Mouse (Mus musculus) kidney, postnatal 4 days (tissue): Measurements from ENCODE around the gene Thumpd3.

ENCODE experiments used
- DNase-seq, 2 experiments: peaks; one replicate each; pipeline ENCODE4 v3.0.0; 2021; ENCODE audit warnings: mixed read lengths in 2 of 2

The Thumpd3 gene

DNA sequence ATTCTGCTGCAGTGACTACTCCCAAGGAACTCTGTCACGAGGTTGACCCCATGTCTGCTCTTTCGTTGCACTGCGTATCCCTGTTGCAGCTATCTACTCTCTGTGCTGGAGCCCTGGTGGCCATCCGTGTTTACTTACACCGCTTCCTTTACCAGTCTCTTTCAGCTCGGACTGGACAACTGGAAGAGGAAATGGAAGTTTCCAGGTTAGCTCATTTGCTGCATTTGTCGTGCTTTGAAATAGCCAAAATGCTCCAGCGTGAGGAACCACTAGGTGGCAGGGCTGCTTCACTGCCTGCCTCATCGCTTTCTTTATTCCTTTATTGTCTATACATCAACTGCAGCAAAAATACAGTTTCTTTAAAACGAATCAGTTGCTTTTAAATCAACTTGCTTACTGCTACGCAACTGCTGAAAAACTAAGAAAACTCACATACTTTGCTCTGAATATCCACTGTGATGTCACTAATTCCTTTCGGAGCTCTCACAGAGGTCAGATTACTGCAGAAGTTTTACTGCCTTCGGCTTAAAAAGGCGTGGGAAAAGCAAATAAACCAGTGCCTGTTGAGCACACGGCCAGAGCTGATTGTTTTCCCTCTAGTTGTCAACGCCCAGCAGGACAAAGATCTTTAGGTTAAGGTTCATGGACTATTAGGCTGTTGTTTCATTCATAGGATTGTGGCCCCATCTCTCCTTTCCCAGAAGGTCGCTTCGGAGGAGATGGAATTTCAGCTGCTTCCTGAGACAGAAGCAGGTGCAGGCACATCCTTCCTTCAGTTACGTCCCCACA, 7.9 kb upstream of the Thumpd3 start:
- DNase-seq, result peak; percentile 79 to 85

DNA sequence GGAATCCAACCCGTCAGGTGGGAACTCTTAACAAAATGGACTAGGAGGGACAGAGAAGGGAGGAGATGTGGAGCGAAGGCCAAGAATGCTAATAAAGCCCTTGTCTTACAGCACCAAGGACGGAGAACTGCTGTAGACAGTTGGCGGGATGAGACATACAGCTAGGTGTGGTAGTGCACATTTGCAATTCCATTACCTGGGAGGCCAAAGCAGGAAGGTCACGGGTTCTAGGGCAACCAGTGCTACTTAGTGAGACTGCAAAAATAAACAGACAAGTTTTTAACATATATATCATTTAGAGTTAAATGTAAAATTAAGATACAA, 7.3 kb upstream of the Thumpd3 start:
- DNase-seq, result no peak

DNA sequence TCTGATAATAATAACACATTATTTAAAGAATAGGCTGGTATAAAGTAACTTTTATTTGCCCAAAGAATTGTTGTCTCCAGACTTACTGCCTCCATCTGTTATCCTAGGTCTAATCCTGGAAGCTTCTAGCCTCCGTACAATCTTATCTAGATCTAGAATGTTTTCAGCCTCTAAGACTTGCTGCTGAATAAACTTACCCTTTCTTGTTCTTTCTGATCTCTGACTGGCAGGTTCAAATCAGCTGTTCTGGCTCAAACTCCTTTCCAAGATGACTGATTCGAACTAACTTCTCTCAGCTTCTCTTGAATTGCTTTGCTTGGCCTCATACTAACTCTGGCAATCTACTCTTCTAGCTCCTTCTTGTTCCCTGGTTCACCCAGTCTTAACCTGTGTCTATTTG, 5.7 kb upstream of the Thumpd3 start:
- no peak for DNase-seq

DNA sequence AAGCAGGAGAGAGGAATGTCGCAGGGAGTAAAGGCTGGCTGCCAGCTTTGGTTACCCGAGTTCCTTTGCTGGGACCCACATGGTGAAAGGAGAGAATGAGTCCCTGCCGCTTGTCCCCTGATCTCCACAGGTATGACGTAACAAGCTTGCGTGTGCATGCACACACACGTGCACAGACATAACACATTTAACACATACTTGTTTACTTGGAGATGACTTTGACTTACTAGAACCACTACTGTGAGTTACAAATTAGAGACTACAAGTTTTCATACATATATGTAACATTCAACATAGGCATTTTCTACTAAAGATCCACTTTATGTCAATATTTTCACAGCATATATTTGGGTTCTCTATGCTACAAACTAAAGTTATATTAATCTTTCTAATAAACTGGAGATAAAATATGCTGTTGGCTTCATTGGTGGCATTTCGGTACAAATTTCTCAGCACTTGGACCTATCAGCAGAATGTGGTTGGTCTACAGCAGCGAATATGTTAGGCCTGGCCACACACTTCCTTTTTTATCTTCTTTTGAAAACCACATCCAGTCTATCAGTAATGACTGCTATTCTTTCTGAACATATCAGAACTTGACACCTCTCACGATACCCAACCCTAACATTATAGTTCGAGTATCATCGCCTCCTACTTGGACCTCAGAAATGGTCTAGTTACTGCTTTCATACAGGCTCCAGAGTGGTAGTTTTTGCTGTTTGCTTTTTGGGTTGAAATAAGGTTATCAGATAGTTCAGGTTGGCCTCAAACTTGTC, 4.6 kb upstream of the Thumpd3 start:
- DNase-seq, result no peak

DNA sequence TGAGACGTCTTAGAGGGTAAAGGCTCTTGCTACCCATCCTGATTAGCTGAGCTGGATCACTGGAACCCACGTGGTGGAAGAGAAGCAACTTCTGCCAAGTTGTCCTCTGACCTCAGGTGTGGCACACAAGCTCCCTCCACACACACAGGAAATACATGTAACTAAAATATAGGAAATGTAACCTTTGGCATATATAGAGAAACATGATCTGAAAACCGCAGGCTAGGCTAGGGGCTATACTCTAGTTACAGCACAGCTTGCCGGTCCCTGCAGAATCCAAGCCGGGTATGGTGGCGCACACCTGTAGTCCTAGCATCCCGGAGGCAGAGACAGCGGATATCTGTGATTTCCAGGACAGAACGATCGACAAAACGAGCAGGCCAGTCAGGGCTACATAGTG, 450 bp upstream of the Thumpd3 start:
- DNase-seq, result no peak

DNA sequence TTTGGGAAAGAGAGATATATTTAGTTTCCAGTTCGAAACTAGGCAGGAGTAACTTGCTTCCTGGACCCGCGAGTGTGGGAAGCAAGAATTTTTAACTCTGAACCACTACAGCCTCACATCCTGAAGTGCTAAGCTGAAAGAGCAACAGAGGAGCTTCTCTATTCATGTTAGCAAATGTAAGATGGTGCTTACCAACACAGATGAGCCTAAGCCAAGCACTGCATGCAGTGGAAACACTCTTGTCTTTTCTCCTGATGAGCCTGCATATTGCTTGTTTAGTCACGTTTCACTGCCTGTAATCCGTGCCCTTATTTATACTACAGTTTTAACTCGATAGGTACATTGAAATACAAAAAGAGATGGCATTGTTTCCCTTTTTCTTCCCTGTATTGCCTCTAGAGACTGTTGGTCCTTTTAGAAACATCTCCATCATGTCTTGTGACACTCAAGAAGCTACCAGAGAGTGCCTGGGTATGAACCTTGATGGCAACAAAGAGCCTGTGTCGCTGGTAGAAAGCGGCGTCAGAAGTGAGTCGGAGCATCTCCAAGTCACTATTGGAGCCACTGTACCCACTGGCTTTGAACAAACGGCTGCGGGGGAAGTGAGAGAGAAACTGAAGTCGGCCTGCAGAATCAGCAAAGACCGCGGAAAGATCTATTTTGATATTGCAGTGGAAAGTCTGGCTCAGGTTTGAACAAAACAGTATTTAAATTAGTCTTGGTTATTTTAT, 1.2 kb downstream of the Thumpd3 start:
- DNase-seq, result no peak

DNA sequence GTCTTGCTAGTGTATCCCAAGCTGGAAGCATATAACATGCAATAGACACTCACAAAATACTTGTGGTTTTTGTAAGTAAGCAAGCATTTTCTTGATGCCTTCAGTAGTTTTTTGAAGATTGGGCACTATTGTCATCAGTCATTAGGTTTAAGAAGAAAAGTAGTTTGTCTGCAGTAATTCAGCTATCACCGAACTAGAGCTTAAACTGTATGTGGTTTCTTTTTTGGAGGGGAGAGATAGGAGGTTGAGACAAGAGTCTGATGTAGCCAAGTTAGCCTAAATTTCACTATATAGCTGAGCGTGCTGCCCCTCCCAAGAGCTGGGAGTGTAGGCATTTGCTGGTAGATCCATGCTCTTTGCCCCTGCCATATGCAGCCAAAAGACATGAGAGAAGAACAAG, 2.3 kb downstream of the Thumpd3 start:
- no peak for DNase-seq

DNA sequence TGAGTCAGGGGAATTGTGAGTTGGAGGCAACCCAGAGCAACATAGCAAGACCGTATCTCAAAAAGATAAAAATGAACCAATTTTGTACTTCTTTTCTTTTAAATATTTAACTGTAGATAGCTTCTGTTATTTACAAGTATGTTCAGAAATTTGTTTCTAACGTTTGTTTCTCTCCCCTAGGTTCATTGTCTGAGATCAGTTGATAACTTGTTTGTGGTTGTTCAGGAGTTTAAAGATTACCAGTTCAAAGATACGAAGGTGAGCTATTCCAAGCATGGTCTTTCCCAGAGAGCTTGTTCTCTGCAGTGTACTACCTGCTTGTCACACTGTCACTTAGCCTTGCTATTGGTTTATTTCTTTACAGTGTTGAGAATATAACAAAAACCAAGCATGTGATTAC, 3.1 kb downstream of the Thumpd3 start:
- no peak for DNase-seq

DNA sequence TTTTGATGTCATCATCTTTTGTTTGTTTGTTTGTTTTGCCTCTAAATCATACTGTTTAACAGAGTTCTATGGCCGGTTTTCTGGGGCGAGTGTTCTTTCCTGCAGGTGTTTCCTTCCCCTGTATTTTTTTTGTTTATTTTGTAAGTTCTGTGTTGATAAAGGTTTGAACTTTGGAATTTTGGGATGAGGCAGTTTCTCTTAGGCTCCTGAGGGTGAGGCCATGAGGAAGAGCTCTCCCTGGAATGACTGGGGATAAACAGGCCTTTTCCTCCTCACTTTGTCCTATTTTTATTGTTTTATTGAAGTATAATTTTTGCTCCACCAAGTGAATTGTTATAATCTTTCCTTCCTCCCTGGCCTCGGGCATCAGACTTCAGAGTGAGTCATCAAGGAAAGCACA, 6.9 kb downstream of the Thumpd3 start:
- no peak for DNase-seq

DNA sequence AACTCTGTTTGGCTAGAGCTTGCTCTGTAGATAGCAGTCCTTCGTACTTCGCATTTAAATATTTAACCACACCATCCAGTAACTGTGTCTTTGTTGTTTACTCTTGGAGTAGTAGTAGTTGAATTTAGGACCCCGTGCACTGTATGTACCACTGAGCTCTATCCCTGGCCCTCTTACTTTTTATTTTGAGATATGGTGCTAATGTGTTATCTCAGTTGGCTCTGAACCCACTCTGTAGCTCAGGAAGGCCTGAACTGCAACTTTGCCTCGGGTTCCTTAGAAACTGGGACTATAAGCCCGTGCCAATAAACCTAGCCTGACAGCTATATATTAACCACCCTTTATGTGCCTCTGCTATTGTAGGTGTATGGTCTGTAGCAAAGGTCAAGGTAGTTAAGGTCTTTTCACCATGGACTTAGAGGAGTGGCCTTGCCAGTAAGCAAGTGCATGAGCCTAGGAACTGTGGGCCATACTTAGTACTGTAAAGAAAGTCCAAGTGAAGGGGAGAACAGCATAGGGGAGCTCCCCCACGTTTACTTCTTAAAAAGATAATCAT, 8.6 kb downstream of the Thumpd3 start:
- no peak for DNase-seq

DNA sequence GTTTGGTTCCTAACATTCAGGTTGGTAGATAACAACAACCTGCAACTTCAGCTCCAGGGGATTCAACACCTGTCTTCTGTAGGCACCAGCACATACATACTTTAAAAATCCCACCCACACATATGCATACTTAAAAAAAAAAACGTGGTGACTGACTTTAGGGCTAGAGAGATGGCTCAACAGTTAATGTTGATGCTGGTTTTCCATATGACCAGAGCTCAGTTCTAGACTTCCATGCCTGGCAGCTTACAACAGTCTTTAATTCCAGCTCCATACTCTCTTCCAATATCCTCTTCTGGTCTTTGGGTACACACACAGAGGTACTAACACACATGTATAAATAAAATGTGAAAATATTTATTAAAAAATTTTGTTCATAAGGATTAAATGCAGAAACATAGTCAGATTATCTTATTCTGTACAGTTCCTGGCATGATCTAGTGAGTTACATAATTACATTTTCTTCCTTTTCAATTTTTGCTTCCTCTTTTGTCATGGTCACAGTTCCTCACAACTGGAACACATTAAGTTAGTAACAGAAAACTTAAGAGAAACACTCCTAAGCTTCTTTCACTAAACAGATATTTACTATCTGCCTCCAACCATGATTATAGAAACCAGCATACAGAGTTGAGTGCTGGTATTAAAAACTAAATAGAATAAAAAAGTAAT, 15.0 kb downstream of the Thumpd3 start:
- DNase-seq, result no peak

DNA sequence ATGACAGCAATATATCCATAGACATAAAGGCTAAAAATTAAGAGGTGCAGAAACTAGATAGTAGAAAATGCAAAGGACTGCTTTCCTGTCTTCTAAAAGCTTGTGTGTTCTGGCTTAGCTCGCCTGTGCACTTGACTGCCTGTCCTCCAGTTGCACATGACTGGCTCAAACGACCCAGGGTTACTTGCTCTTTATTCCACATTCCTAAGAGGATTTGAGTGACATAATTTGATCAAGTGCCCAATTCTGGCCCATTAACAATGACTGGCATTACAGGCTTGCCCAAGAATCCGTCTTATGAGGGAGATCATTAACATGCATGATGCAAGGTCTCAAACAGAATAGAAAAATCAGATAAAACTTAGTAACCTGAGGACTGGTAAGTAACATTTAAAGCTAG, 16.2 kb downstream of the Thumpd3 start:
- no peak for DNase-seq

DNA sequence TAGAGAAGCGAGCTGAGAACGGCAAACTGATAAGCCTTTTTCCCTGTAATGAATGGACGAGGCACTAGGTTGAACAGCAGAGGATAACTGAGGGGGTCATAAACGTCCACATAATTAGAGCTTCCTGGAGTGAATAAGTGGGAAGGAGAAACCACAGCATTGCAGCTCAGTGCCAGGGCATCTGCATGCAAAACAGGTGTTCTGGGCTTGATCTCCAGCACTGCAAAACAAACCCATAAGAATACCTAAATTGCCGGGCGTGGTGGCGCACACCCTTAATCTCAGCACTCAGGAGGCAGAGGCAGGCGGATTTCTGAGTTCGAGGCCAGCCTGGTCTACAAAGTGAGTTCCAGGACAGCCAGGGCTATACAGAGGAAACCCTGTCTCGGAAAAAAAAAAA, 17.3 kb downstream of the Thumpd3 start:
- no peak for DNase-seq

DNA sequence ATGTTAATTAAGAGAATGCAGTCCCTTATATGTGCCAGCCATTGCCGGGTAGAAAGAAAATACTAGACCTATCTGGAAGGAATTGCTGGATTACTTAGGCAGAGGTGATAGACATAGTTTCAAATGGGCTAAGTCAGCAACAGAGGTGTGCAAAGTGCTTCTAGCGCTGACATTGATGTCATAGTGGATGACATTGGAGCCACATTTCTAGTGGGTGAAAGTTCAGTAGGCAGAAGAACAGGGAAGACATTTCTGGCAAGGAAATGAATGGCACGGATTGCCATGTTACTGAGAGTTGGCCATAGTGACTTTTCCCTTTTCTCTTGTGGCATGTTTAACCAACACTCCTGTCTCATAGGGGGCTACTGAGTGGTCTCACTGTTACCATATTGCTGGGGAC, 19.2 kb downstream of the Thumpd3 start:
- no peak for DNase-seq

DNA sequence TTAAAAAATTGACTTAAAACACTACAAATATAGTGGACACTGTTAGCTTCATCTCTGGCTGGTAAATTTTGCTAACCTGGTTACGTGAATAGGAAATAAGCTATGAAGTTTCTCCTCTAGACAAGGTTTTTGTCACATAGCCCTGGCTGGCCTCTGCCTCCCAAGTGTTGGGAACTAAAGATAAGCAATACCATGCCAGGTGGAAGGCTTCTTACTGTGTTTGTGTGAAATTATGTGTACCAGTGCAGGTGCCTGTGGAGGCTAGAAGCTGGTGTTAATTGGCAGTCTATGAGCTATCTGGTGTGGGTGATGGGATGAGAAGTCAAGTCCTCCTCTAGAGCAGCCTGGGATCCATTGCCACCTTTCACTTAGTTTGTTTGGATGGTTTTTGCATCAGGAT, 23.1 kb downstream of the Thumpd3 start:
- DNase-seq, result no peak

DNA sequence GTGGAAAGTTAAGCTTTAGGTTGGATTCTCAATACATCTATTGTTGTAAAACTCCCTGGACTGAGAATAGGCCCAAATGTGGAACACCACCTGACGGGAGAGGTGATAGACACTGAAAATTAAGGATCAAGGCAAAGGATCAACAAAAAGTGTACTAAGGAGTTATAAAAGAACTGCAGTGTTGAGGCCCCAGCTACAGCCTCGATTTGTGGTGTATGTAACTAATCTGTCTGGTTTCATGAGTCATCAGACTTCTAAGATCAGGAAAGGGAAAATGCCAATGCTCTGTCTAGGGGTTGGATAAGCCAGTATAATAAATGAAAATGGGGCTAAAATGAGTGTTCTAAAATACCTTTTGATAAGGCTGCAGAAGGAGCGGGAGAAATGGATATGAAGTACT, 29.2 kb downstream of the Thumpd3 start:
- DNase-seq, result no peak

DNA sequence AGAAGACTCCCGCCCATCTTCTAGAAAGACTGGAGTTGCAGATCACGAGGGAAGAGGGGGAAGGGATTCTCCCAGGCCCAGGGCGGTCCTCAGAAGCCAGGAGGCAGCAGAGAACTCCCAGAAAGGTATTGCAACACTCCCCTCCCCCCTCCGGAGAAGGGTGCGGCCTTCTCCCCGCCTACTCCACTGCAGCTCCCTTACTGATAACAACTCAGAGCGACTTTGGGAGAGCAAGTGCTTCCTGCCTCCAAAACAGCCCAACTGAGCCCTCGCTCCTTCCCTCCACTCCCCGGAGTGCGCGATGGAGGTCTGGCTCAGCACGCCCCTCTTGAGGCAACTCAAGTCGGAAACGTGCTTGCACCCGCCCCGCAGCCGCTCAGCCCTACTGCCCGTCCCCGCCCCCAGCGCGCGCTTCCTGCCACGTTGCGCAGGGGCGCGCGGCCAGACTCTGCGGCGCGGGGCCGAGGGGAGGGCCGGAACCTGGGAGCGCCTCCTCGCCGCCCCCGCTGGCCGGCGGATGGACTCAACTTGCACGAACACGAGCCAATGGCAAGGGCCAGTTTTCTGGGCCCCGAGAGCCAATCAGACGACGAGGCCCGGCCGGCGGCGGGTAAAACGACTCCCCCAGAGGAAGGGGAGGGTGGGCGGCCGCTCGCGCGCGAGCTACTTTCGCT, 30.1 kb downstream of the Thumpd3 start:
- peak; percentile 96 to 99 for DNase-seq

DNA sequence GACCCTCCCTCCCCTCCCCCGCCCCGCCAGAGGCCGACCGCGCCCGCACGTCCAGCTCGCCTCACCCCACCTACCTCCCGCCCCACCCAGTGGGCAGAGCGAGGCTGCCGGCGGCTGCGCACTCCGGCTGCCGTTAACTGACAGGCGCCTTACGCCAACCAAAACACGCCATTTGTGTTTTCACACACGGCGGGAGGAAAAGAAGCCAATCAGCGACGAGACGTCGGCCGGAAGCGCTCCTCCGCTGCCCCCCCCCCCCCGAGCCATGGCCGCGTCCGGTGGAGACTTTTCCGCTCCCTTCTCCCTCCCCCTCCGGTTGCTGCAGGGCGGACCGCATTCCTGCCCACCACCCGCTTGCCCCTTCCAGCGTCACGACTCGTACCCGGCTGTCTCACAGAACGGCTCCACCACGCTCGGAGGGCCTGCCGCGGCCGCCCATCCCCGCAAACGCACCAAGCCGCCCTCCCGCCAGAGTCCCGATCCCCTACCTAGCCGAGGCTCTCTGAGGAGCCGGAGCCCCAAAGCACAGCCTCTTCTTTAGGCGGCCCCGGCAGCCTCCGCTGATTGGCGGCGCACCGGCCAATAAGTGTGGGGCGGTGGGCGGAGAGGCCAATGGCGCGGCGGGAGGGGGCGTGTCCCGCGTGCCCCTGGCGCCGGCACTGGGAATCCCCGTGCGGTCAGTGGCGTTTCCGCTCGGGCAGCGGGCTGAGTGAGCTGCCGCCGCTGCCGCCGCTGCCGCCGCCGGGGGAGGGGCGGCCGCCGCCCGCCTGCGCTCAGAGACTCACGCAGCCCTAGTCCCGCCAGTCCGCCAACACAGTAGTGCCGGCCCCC, 30.9 kb downstream of the Thumpd3 start, which contains the start of gene Setd5:
TSS of gene Setd5 (plus strand) at position 680 of the 831 bp plus-strand sequence.
- peak; percentile 99 for DNase-seq

DNA sequence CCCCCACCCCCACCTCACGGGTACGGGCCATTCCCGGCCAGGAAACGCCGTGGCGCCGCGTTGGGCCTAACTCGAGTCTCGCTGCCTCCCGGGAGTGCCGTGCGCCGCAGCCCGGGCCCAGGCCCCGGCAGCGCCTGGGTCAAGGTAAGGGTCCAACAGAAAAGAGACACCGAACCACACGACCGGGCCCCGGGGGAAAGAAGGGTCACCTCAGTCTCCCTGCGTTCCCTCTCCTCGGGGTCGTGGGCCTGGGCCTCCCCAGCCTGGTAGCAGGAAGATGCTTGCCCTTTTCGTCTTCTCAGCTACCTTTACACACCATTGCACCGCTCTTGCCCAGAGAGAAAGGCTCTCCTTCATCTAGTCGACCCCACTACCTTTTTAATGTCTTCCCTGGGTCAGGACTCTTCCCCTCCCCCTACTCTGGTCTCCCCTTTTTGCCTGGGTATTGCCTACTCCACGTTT, 31.6 kb downstream of the Thumpd3 start:
- no peak for DNase-seq

DNA sequence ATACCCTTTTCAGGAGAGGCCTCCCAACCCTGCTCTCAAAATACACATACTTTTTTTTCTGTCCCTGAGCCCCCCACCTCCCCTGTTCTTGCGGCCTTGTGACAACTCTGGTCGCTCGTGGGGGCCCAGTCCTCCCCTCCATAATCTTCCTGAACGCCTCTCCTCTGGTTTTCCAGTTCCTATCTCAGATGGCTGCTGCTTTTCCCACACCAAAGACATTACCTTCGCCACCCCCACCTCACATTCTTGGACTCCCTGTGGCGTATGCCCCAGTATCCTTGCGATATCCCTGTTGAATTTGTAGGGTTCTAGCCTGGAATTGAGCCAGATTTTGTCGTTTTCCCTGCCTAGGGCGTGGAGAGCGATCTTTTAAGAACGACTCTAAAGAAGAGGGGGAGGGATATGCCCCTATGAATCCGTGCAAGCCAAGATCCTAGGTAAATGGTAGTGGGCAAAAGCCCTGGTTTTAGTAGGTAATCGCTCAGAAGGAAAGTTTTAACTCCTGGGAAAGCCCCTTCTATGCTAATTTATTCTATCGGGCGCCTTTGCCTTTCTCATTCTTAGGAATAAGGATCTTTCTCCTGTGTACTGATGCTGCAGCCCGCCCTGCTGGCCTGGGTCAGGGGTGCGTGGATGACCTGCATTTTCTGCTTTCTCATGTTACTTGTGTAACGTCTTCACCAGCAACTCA, 32.2 kb downstream of the Thumpd3 start:
- peak; percentile 35 to 59 for DNase-seq

DNA sequence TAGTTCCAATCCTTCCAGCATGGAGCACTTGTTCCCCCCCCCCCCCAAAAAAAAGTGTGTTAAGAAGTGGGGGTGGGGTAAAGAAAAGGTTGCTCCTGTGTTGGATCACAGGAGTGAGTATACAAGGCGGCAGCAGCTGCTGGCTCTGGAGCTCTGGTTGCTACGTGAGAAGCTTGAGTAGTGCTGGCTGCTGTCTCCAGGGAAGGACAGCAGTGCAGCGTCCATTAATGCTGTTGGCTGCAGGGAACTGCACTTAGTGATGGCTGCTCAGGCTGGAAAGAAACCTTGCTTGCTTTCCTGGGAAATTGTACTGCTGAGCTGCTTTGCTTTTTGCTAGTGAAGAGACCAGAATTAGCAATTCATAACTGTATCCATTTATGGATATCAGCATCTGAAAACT, 33.5 kb downstream of the Thumpd3 start:
- peak; percentile 47 to 63 for DNase-seq
